Mouse (Mus musculus): ENCODE measurements around the gene E030018B13Rik. TPM values are rescaled to one million over a fixed set of nuclear protein-coding genes. Genes with fewer than 3 reads are reported as not detected.

Gene E030018B13Rik
- polyA plus RNA-seq, 2 experiments = not detected

DNA sequence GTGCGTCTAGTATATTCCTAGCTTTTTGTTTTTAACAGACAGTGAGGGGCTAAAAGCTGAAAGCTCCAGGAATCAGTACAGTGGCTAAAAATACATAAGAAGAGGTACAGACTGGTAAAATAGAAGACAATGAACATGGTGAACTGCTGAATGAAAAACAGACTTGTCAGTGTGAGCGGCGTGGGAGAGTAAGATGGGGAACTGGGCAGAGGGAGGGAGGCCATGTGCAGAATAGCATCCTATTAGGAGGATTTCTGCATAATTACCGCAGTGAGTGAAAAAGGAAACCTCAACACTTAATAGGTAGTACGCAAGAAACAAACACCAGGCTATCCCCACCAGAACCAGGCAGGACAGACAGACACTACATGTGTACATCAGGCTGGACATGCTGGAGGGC, 23.5 kb upstream of the E030018B13Rik start:
- TF ChIP-seq CTCF (IDR thresholded peaks at IDR 0.05; ENCODE audit: low read depth) (no peak), EP300 (IDR thresholded peaks at IDR 0.05; ENCODE audit: low read depth) (no peak)
- 84% methylated on average over 5 of the region's 5 CpGs for WGBS (ENCODE audit: insufficient replicate concordance)
- no peaks in the 10 kb centered on the region; the same call in none of the 2 replicates for H3K36me3 ChIP-seq (replicated peaks; ENCODE audit: control insufficient read depth, insufficient read depth, low read depth)
- no peaks in the 10 kb centered on the region for H3K27me3 ChIP-seq (ENCODE audit: control insufficient read depth, insufficient read depth, low read length)
- H3K9me3 ChIP-seq (ENCODE audit: control insufficient read depth, low read length) = no peaks in the 10 kb centered on the region
- no peak overlapping the region for H3K4me3 ChIP-seq (ENCODE audit: insufficient read depth in 1 of 2, low read depth in 2 of 2, low read length in 2 of 2)
- no peak overlapping the region for H3K9ac ChIP-seq (replicated peaks)
- peaks cover 12 to 13% of the 10 kb centered on the region in 2 experiments for H3K4me1 ChIP-seq (replicated peaks; ENCODE audit: control insufficient read depth in 2 of 2, insufficient read depth in 2 of 2, low read length in 1 of 2)
- H3K27ac ChIP-seq = no peak overlapping the region
- no peak for DNase-seq (ENCODE audit: low read depth in 3 of 3, low spot score in 3 of 3)
- no peak overlapping the region for H3K4me2 ChIP-seq (ENCODE audit: low read depth)
- no peak for ATAC-seq (ENCODE audit: insufficient read depth)

DNA sequence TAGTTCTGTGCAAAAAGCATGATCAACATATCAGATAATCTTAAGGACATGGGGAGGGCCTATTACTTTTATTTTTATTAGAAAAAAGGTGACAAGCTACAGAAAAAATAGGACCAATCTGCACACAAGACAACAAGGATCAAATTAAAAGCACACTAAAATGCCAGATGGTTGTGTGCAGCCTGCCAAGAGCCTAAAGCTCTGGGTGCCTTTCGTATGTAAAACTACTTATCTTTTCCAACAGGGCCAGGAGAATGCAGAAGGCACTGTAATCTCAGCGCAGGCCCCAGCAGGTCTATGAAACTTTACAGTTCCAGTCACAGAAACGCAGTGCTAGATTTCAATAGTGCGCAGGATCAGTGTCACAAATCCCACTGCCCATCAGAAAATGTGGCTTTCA, 22.9 kb upstream of the E030018B13Rik start:
- no peak for DNase-seq (ENCODE audit: low read depth in 3 of 3, low spot score in 3 of 3)
- no peak for ATAC-seq (ENCODE audit: insufficient read depth)
- WGBS (ENCODE audit: insufficient replicate concordance) = 56% methylated on average over 4 of the region's 4 CpGs
- Histone ChIP-seq H3K9me3 (ENCODE audit: control insufficient read depth, low read length) (no peaks in the 10 kb centered on the region), H3K4me2 (ENCODE audit: low read depth) (no peak overlapping the region), H3K27ac (no peak overlapping the region), H3K27me3 (ENCODE audit: control insufficient read depth, insufficient read depth, low read length) (no peaks in the 10 kb centered on the region), H3K36me3 (replicated peaks; ENCODE audit: control insufficient read depth, insufficient read depth, low read depth) (no peaks in the 10 kb centered on the region; the same call in none of the 2 replicates), H3K4me1 (replicated peaks; ENCODE audit: control insufficient read depth in 2 of 2, insufficient read depth in 2 of 2, low read length in 1 of 2) (peaks cover 12 to 13% of the 10 kb centered on the region in 2 experiments), H3K4me3 (ENCODE audit: insufficient read depth in 1 of 2, low read depth in 2 of 2, low read length in 2 of 2) (no peak overlapping the region), H3K9ac (replicated peaks) (no peak overlapping the region)
- TF ChIP-seq CTCF (IDR thresholded peaks at IDR 0.05; ENCODE audit: low read depth) (no peak), EP300 (IDR thresholded peaks at IDR 0.05; ENCODE audit: low read depth) (no peak)

DNA sequence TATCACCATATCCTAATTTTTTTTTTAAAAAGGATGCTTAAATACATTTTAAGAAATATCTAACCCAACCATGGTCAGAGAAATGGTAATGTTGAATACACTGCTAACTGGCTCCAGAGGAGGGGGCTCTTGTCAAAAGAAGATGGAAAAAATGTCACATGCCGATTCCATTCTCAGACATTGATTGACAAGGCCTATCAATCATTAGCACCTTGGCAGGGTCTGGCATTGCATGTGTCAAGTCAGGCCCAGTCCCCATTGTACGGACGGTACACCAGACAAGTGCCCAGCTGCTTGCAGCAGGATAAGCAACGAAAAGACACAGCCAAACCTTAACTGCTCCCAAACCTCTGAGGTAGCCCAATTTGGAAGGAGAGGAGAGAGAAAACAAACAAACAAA, 22.0 kb upstream of the E030018B13Rik start:
- Histone ChIP-seq H3K4me1 (replicated peaks; ENCODE audit: control insufficient read depth in 2 of 2, insufficient read depth in 2 of 2, low read length in 1 of 2) (peaks cover 12 to 13% of the 10 kb centered on the region in 2 experiments), H3K27me3 (ENCODE audit: control insufficient read depth, insufficient read depth, low read length) (no peaks in the 10 kb centered on the region), H3K4me3 (ENCODE audit: insufficient read depth in 1 of 2, low read depth in 2 of 2, low read length in 2 of 2) (no peak overlapping the region), H3K9me3 (ENCODE audit: control insufficient read depth, low read length) (no peaks in the 10 kb centered on the region), H3K9ac (replicated peaks) (no peak overlapping the region), H3K27ac (no peak overlapping the region), H3K36me3 (replicated peaks; ENCODE audit: control insufficient read depth, insufficient read depth, low read depth) (no peaks in the 10 kb centered on the region; the same call in none of the 2 replicates), H3K4me2 (ENCODE audit: low read depth) (no peak overlapping the region)
- ATAC-seq (ENCODE audit: insufficient read depth) = no peak
- WGBS (ENCODE audit: insufficient replicate concordance) = 44% methylated on average over 4 of the region's 4 CpGs
- no peak for TF ChIP-seq EP300 (IDR thresholded peaks at IDR 0.05; ENCODE audit: low read depth)
- TF ChIP-seq CTCF (IDR thresholded peaks at IDR 0.05; ENCODE audit: low read depth) = no peak
- no peak for DNase-seq (ENCODE audit: low read depth in 3 of 3, low spot score in 3 of 3)

DNA sequence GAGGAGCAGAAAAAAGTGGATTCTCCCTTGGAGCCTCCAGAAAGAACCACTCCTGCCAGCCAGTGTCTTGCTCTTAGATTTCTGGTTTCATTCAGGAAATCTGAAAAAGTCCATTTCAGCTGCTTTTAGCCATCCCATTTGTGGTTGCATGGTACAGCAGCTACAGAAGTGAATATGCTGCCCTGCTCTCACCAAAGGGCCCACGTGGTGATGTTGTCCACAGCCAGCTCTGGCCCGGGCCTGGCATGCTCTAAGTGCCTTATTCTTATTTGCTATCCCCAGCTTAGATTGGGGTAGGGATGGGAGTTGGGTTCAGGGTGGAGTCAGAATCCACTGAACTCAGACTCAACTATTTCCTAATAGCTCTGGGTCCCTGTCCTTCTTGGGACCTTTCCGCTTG, 21.4 kb upstream of the E030018B13Rik start:
- DNase-seq (ENCODE audit: low read depth in 3 of 3, low spot score in 3 of 3) = no peak
- Histone ChIP-seq H3K9ac (replicated peaks) (no peak overlapping the region), H3K27ac (no peak overlapping the region), H3K4me1 (replicated peaks; ENCODE audit: control insufficient read depth in 2 of 2, insufficient read depth in 2 of 2, low read length in 1 of 2) (peaks cover 12 to 13% of the 10 kb centered on the region in 2 experiments), H3K9me3 (ENCODE audit: control insufficient read depth, low read length) (no peaks in the 10 kb centered on the region), H3K36me3 (replicated peaks; ENCODE audit: control insufficient read depth, insufficient read depth, low read depth) (no peaks in the 10 kb centered on the region; the same call in 1 of the 2 replicates), H3K4me2 (ENCODE audit: low read depth) (no peak overlapping the region), H3K27me3 (ENCODE audit: control insufficient read depth, insufficient read depth, low read length) (no peaks in the 10 kb centered on the region), H3K4me3 (ENCODE audit: insufficient read depth in 1 of 2, low read depth in 2 of 2, low read length in 2 of 2) (no peak overlapping the region)
- no peak for ATAC-seq (ENCODE audit: insufficient read depth)
- WGBS (ENCODE audit: insufficient replicate concordance) = 75% methylated on average over 3 of the region's 3 CpGs
- TF ChIP-seq EP300 (IDR thresholded peaks at IDR 0.05; ENCODE audit: low read depth) = no peak
- no peak for TF ChIP-seq CTCF (IDR thresholded peaks at IDR 0.05; ENCODE audit: low read depth)

DNA sequence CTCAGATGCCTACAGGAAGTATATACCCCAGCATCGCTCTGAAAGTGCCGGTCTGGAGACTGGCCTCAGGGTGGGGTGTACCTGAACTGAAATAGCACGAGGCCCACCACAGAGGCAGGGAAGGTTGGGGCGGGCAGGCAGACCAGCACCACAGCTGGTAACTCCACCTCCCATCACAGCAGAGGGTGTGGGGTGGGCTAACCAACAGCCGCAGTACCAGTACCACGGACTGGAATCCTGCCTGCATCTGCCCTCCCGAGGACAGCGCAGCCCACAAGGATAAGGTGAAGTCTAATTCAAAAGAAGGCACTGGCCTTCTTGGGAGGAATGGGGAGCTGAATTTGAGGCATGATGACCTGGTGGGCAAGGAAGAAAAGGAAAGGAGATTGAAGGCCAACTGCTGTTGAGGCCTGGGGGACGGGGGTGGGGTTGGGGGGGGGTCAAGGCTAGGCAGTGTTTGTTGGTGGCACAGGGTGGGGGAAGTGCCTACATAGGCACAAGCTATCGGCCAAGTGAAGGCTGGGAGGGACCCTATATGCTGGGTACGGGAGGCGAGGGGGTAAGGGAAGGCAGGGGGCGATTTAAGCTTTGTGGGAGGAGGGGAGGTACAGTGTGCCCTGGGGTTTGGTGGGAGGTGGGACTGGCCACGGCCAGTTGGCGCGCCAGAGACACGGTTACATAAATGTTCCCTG, 20.2 kb upstream of the E030018B13Rik start:
- WGBS (ENCODE audit: insufficient replicate concordance) = 15% methylated on average over 17 of the region's 17 CpGs
- no peak for ATAC-seq (ENCODE audit: insufficient read depth)
- peak overlapping the region; percentile 15 to 18; a peak in 2 of 4 replicates for H3K4me3 ChIP-seq (ENCODE audit: insufficient read depth in 1 of 2, low read depth in 2 of 2, low read length in 2 of 2)
- H3K27ac ChIP-seq = peak overlapping the region; percentile 6; the same call in 1 of the 2 replicates
- no peaks in the 10 kb centered on the region for H3K27me3 ChIP-seq (ENCODE audit: control insufficient read depth, insufficient read depth, low read length)
- no peak for TF ChIP-seq EP300 (IDR thresholded peaks at IDR 0.05; ENCODE audit: low read depth)
- TF ChIP-seq CTCF (IDR thresholded peaks at IDR 0.05; ENCODE audit: low read depth) = no peak
- no peaks in the 10 kb centered on the region for H3K9me3 ChIP-seq (ENCODE audit: control insufficient read depth, low read length)
- peak overlapping the region; percentile 60 for H3K4me2 ChIP-seq (ENCODE audit: low read depth)
- H3K9ac ChIP-seq (replicated peaks) = peak overlapping the region; percentile 18
- no peak for DNase-seq (ENCODE audit: low read depth in 3 of 3, low spot score in 3 of 3)
- H3K4me1 ChIP-seq (replicated peaks; ENCODE audit: control insufficient read depth in 2 of 2, insufficient read depth in 2 of 2, low read length in 1 of 2) = peaks cover 12 to 13% of the 10 kb centered on the region in 2 experiments
- no peaks in the 10 kb centered on the region for H3K36me3 ChIP-seq (replicated peaks; ENCODE audit: control insufficient read depth, insufficient read depth, low read depth)

All from liver, embryonic 14.5 days (tissue).